Comparison of ENCODE assay signal across 12 mouse cellular contexts in the genomic region with DNA sequence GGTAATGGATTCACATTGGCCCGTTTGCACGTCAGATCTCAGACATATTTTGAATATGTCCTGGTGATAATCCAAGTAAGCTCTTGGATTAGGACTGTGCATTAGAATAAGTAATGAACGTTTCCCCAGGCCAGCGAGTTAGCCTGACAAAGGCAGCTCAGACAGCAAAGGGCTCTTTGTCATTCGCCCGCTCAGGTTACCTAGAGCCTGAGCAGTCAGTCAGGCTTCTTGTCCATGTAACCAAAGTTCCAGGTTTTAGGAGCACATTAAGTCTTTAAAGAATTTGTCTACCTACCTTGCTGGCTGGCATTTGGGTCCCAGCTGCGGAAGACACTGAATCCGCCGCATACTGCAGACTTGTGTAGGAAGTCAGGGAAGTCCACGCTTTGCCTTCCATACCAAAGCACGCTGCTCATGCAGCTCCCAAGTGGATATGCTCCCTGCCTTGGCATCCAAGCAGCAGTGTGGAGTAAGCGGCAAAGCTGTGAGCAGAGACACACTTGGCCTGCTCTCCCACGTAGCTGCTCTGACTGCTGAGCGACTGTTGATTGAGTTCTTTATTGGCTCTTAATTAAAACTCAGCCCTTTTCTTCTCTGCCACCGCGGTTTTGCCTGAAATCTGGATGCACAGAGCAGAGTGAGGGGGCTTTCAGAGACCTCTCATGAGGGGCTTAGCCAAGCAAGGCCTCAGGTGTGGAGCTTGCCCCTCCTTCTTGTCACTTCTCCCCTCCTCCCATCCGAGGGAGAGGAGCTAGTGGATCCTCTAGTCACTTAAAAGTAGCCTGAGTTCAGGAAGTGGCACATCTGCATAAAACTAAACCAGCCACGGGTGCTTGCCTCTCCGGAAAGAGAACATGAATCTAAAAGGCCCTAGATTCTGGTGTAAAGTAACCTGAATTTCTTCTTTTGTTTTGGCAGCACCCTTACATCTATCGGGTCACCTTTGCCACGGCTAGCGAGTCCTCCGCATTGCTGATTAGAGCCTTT. TPM values are rescaled to one million over a fixed set of nuclear protein-coding genes. Genes with fewer than 3 reads are reported as not detected.
DNase-seq lines count a peak whose midpoint lies in the region; ATAC-seq lines count a peak whose summit lies in the region.
"Had no signal": no experiment of that assay in that cellular context is flagged by ENCODE, and none has a peak within 500 bp of the region (broad histone marks: within the 10 kb centered on the region; RNA-seq: fewer than 3 reads in every experiment).

No protein-coding gene starts in this region.

- H3K27ac ChIP-seq in hindbrain, embryonic 16.5 days (ENCODE audit: low read depth, low read length): no peak overlapping the region; the same call in 1 of the 2 replicates
- H3K27ac ChIP-seq in hindbrain, embryonic 10.5 days: no peak overlapping the region
- no peak overlapping the region for H3K27ac ChIP-seq in forebrain, embryonic 16.5 days (ENCODE audit: low read length)

- H3K9ac ChIP-seq in hindbrain, embryonic 16.5 days (ENCODE audit: low read depth, low read length): no peak overlapping the region
- no peak overlapping the region for H3K9ac ChIP-seq in forebrain, embryonic 16.5 days (replicated peaks; ENCODE audit: low read depth, low read length)

- no peak overlapping the region for H3K4me2 ChIP-seq in hindbrain, embryonic 16.5 days (ENCODE audit: low read length)
- H3K4me2 ChIP-seq in forebrain, embryonic 16.5 days (ENCODE audit: low read length): no peak overlapping the region
- H3K4me2 ChIP-seq: liver, embryonic 11.5 days had no signal

- DNase-seq in hindbrain, embryonic 10.5 days (ENCODE audit: low spot score): no peak
- DNase-seq in R1 (ENCODE audit: low read depth, low spot score): peak; percentile 91
- DNase-seq in thymus, postnatal 0 days (ENCODE audit: low spot score): peak; percentile 5
- DNase-seq in gastrocnemius, postnatal 25 days: no peak
- DNase-seq in lung, postnatal 10 days: no peak
- DNase-seq in kidney, postnatal 10 days: no peak
- DNase-seq: cerebellum, postnatal 25 days had no signal

- H3K4me1 ChIP-seq in hindbrain, embryonic 16.5 days (ENCODE audit: control insufficient read depth, insufficient read depth, low read depth, low read length): no peaks in the 10 kb centered on the region
- H3K4me1 ChIP-seq in hindbrain, embryonic 10.5 days (replicated peaks): peaks cover 10% of the 10 kb centered on the region; the same call in 1 of the 2 replicates
- H3K4me1 ChIP-seq in forebrain, embryonic 16.5 days (replicated peaks; ENCODE audit: control insufficient read depth, insufficient read depth, low read length): peaks cover 10% of the 10 kb centered on the region

- H3K36me3 ChIP-seq in hindbrain, embryonic 16.5 days (ENCODE audit: control insufficient read depth, insufficient read depth, low read length): peaks cover 18% of the 10 kb centered on the region
- H3K36me3 ChIP-seq in hindbrain, embryonic 10.5 days: peaks cover 37% of the 10 kb centered on the region
- H3K36me3 ChIP-seq in forebrain, embryonic 16.5 days (ENCODE audit: control insufficient read depth, insufficient read depth): peaks cover 3% of the 10 kb centered on the region; the same call in 1 of the 2 replicates

- H3K4me3 ChIP-seq in hindbrain, embryonic 16.5 days (ENCODE audit: low read length): no peak overlapping the region
- no peak overlapping the region for H3K4me3 ChIP-seq in hindbrain, embryonic 10.5 days
- no peak overlapping the region for H3K4me3 ChIP-seq in forebrain, embryonic 16.5 days (replicated peaks; ENCODE audit: low read length)
- H3K4me3 ChIP-seq: erythroblast, embryonic 14.5 days had no signal

- no peaks in the 10 kb centered on the region for H3K9me3 ChIP-seq in hindbrain, embryonic 16.5 days (ENCODE audit: control insufficient read depth, low read length)
- H3K9me3 ChIP-seq in hindbrain, embryonic 10.5 days: no peaks in the 10 kb centered on the region
- H3K9me3 ChIP-seq in forebrain, embryonic 16.5 days (ENCODE audit: control insufficient read depth, low read length): no peaks in the 10 kb centered on the region

- 50% methylated on average over 23 of the region's 23 CpGs for WGBS in hindbrain, embryonic 16.5 days
- 54% methylated on average over 23 of the region's 23 CpGs for WGBS in hindbrain, embryonic 10.5 days
- WGBS in forebrain, embryonic 16.5 days: 20% methylated on average over 23 of the region's 23 CpGs

- ATAC-seq in hindbrain, embryonic 16.5 days: peak; percentile 69; the same call in 1 of the 2 replicates
- peak; percentile 73 for ATAC-seq in forebrain, embryonic 16.5 days
- ATAC-seq: Patski had no signal

- H3K27me3 ChIP-seq in hindbrain, embryonic 16.5 days (replicated peaks; ENCODE audit: control insufficient read depth, insufficient read depth, low read length): no peaks in the 10 kb centered on the region
- H3K27me3 ChIP-seq in hindbrain, embryonic 10.5 days (ENCODE audit: insufficient read depth, poor library complexity, severe bottlenecking): no peaks in the 10 kb centered on the region
- H3K27me3 ChIP-seq in forebrain, embryonic 16.5 days (replicated peaks; ENCODE audit: control insufficient read depth, insufficient read depth, low read length): no peaks in the 10 kb centered on the region
- H3K27me3 ChIP-seq: Patski had no signal

RNA-seq across cellular contexts. Expression of a gene that starts 32.8 kb away (rescaled TPM):
- polyA plus RNA-seq in hindbrain, embryonic 16.5 days (2015; fragmentation: Nextera tagmentation; extraction: Ambion mirVana): 274 and 298 TPM in 2 replicates
- 212 and 213 TPM in 2 replicates for polyA plus RNA-seq in hindbrain, embryonic 10.5 days (2016; fragmentation: Nextera tagmentation; extraction: Ambion mirVana)
- 249 and 250 TPM in 2 replicates for polyA plus RNA-seq in forebrain, embryonic 16.5 days (2015; fragmentation: Nextera tagmentation; extraction: Ambion mirVana)
- 227 and 232 TPM in 2 replicates for polyA plus RNA-seq in thymus, postnatal 0 days (2015; fragmentation: Nextera tagmentation; extraction: Ambion mirVana)
- total RNA-seq in gastrocnemius, postnatal 25 days (2021): 100 to 1,000 TPM; 353 to 354 TPM

RNA-seq across cellular contexts. Expression of a gene that starts 42.0 kb away (rescaled TPM):
- 67.9 and 70.4 TPM in 2 replicates for polyA plus RNA-seq in hindbrain, embryonic 16.5 days (2015; fragmentation: Nextera tagmentation; extraction: Ambion mirVana)
- polyA plus RNA-seq in hindbrain, embryonic 10.5 days (2016; fragmentation: Nextera tagmentation; extraction: Ambion mirVana): 19.8 and 23.8 TPM in 2 replicates
- polyA plus RNA-seq in forebrain, embryonic 16.5 days (2015; fragmentation: Nextera tagmentation; extraction: Ambion mirVana): 51.2 and 63.0 TPM in 2 replicates
- polyA plus RNA-seq in thymus, postnatal 0 days (2015; fragmentation: Nextera tagmentation; extraction: Ambion mirVana): 30.9 and 31.9 TPM in 2 replicates
- 10 to 100 TPM; 11.6 to 12.5 TPM for total RNA-seq in gastrocnemius, postnatal 25 days (2021)

RNA-seq across cellular contexts. Expression of a gene that starts 59.9 kb away (rescaled TPM):
- polyA plus RNA-seq in hindbrain, embryonic 16.5 days (2015; fragmentation: Nextera tagmentation; extraction: Ambion mirVana): 50.1 and 50.8 TPM in 2 replicates
- polyA plus RNA-seq in hindbrain, embryonic 10.5 days (2016; fragmentation: Nextera tagmentation; extraction: Ambion mirVana): 47.1 and 50.6 TPM in 2 replicates
- 59.5 and 70.2 TPM in 2 replicates for polyA plus RNA-seq in forebrain, embryonic 16.5 days (2015; fragmentation: Nextera tagmentation; extraction: Ambion mirVana)
- polyA plus RNA-seq in thymus, postnatal 0 days (2015; fragmentation: Nextera tagmentation; extraction: Ambion mirVana): 64.3 and 71.9 TPM in 2 replicates
- 10 to 100 TPM; 22.8 to 24.6 TPM for total RNA-seq in gastrocnemius, postnatal 25 days (2021)

Comparison
In these comparisons a context has a peak if more than half of its experiments do, and no peak if none do; other contexts are left out.
1. DNase-seq: peak in R1 (single experiment) and thymus, postnatal 0 days (single experiment); none in hindbrain, embryonic 10.5 days (single experiment), gastrocnemius, postnatal 25 days (single experiment), lung, postnatal 10 days (single experiment) and kidney, postnatal 10 days (single experiment).